In the genomic region with DNA sequence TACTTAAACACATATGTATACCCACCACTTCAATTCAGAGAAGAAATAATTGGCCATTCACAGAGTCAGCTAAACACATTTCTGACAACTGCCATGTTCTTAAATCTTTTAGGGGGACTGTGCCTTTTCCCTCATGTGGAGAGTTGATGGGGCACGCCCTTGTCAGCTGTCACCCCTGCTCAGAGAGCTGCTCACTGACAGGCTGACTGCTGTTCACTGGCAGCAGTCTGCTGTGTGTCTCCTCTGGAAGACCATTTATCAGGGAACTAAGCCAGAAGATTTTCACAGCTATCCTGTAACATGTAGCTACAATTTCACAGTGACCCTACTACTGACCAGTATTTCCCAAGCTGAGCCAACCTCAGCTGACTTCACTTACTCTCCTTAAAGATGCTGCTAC, we compare ENCODE assay signal across 17 mouse cellular contexts.
DNase-seq lines count a peak whose midpoint lies in the region; ATAC-seq lines count a peak whose summit lies in the region.
"Had no signal": no experiment of that assay in that cellular context is flagged by ENCODE, and none has a peak within 500 bp of the region (broad histone marks: within the 10 kb centered on the region; RNA-seq: fewer than 3 reads in every experiment).

No protein-coding gene starts in this region.

- H3K4me3 ChIP-seq in neural tube, embryonic 14.5 days (ENCODE audit: low read depth, low read length): no peak overlapping the region
- H3K4me3 ChIP-seq: forebrain, embryonic 15.5 days; heart, adult 2 months; hindbrain, embryonic 13.5 days had no signal

- no peaks in the 10 kb centered on the region for H3K9me3 ChIP-seq in neural tube, embryonic 14.5 days (ENCODE audit: control insufficient read depth, low read length)
- H3K9me3 ChIP-seq: forebrain, embryonic 15.5 days; hindbrain, embryonic 13.5 days had no signal

- no peaks in the 10 kb centered on the region for H3K36me3 ChIP-seq in neural tube, embryonic 14.5 days (ENCODE audit: control insufficient read depth, insufficient read depth, low read length)
- H3K36me3 ChIP-seq: forebrain, embryonic 15.5 days; hindbrain, embryonic 13.5 days had no signal

- H3K9ac ChIP-seq in neural tube, embryonic 14.5 days (replicated peaks; ENCODE audit: low read depth, low read length): no peak overlapping the region
- H3K9ac ChIP-seq: forebrain, embryonic 15.5 days; hindbrain, embryonic 13.5 days had no signal

- WGBS in neural tube, embryonic 14.5 days: 82% methylated on average over 1 of the region's 1 CpGs

- ATAC-seq in neural tube, embryonic 14.5 days (ENCODE audit: low read depth): peak; percentile 58; the same call in 1 of the 2 replicates
- ATAC-seq: activated CD4-positive, CD25-positive, alpha-beta regulatory T cell, adult 4 months; forebrain, embryonic 15.5 days; inflammation-experienced regulatory T-cells, adult 6 months; Patski had no signal

- intact Hi-C loops in left cerebral cortex, postnatal 4 days (cut with DNase I): no loop called here

- H3K27me3 ChIP-seq in neural tube, embryonic 14.5 days (ENCODE audit: control insufficient read depth, insufficient read depth, low read length): no peaks in the 10 kb centered on the region
- H3K27me3 ChIP-seq: CH12.LX; forebrain, embryonic 15.5 days; hindbrain, embryonic 13.5 days had no signal

- H3K4me2 ChIP-seq in neural tube, embryonic 14.5 days (ENCODE audit: low read depth, low read length): no peak overlapping the region
- H3K4me2 ChIP-seq: forebrain, embryonic 15.5 days; heart, embryonic 11.5 days; hindbrain, embryonic 13.5 days had no signal

- DNase-seq in gastrocnemius, postnatal 10 days: peak; percentile 5
- DNase-seq in gastrocnemius, postnatal 25 days: no peak
- peak; percentile 12 for DNase-seq in left cerebral cortex, postnatal 4 days
- DNase-seq in left cerebral cortex, adult 8-10 months (ENCODE audit: low spot score in 2 of 2): no peak
- no peak for DNase-seq in neural tube, embryonic 10.5 days (ENCODE audit: extremely low spot score, low spot score)
- DNase-seq in adrenal gland, adult 2 months: no peak
- DNase-seq: adrenal gland, postnatal 25 days; cerebellum, adult 2 months; heart, adult 2 months had no signal

- H3K27ac ChIP-seq in neural tube, embryonic 14.5 days (ENCODE audit: low read depth, low read length): no peak overlapping the region
- H3K27ac ChIP-seq: forebrain, embryonic 15.5 days; heart, adult 2 months; hindbrain, embryonic 13.5 days had no signal

- no peaks in the 10 kb centered on the region for H3K4me1 ChIP-seq in neural tube, embryonic 14.5 days (ENCODE audit: control insufficient read depth, insufficient read depth, low read length)
- H3K4me1 ChIP-seq: forebrain, embryonic 15.5 days; hindbrain, embryonic 13.5 days had no signal

Comparison
In these comparisons a context has a peak if more than half of its experiments do, and no peak if none do; other contexts are left out.
1. DNase-seq: peak in gastrocnemius, postnatal 10 days (single experiment) and left cerebral cortex, postnatal 4 days (single experiment); none in gastrocnemius, postnatal 25 days (single experiment), left cerebral cortex, adult 8-10 months (0 of 2), neural tube, embryonic 10.5 days (single experiment) and adrenal gland, adult 2 months (single experiment).